Mouse (Mus musculus): Measurements from ENCODE around the gene Pkd1. TPM values are rescaled to one million over a fixed set of nuclear protein-coding genes. Genes with fewer than 3 reads are reported as not detected.

Gene Pkd1
- polyA plus RNA-seq, 1 experiment from 2014 or later: 21.3 TPM

DNA sequence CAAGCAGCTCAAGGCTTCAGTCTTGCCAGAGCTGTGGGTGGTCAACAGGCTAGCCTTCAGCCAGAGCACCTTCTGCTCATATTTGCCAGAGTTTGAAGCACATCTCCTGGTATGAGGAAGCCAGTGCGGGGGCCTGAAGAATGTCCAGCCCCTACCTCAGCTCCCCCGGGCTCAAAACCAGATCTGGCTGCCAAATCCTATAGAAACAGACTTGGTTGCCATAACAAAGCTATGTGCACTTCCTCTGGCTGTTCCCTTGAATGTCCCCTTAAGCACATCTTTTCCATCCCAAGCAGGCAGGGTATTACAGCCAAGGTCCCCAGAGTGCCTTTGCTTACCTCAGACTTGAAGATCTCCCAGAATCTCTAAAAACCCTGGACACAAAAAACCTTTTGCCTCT lies 24.9 kb upstream of the Pkd1 start:
- Histone ChIP-seq H3K4me1 (peaks cover 36% of the 10 kb centered on the region), H3K4me2 (no peak overlapping the region), H3K9ac (no peak overlapping the region), H3K36me3 (peaks cover 23% of the 10 kb centered on the region), H3K27ac (no peak overlapping the region), H3K27me3 (no peaks in the 10 kb centered on the region), H3K4me3 (replicated peaks) (no peak overlapping the region), H3K9me3 (replicated peaks) (no peaks in the 10 kb centered on the region)
- WGBS: 67% methylated on average over 2 of the region's 2 CpGs
- no peak for ATAC-seq (replicated peaks; ENCODE audit: low FRiP score)

DNA sequence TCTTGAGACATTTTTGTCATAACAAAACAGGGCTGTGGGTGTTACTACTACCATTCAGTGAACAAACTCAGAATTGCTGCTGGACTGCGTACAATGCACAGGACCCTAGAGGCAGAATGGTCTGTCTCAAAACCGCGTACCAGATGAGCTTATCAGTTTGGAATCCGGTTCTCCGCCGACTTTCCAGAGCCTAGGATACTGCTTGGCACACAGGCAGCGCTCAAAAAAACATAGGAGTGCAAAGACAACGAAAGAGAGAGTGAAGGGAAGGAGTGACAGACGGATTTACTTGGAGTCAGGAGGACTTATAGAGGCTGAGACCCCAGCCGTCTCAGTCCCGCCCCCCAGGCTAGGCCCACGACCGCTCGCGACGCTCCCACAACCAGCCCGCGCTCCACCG lies 22.3 kb upstream of the Pkd1 start:
- Histone ChIP-seq H3K27me3 (no peaks in the 10 kb centered on the region), H3K9ac (peak overlapping the region; percentile 79), H3K9me3 (replicated peaks) (no peaks in the 10 kb centered on the region), H3K27ac (peak overlapping the region; percentile 88), H3K4me3 (replicated peaks) (peak overlapping the region; percentile 75), H3K4me1 (peaks cover 61% of the 10 kb centered on the region), H3K4me2 (peak overlapping the region; percentile 67), H3K36me3 (peaks cover 29% of the 10 kb centered on the region)
- no peak for ATAC-seq (replicated peaks; ENCODE audit: low FRiP score)
- WGBS: under 1% methylated on average over 19 of the region's 19 CpGs

DNA sequence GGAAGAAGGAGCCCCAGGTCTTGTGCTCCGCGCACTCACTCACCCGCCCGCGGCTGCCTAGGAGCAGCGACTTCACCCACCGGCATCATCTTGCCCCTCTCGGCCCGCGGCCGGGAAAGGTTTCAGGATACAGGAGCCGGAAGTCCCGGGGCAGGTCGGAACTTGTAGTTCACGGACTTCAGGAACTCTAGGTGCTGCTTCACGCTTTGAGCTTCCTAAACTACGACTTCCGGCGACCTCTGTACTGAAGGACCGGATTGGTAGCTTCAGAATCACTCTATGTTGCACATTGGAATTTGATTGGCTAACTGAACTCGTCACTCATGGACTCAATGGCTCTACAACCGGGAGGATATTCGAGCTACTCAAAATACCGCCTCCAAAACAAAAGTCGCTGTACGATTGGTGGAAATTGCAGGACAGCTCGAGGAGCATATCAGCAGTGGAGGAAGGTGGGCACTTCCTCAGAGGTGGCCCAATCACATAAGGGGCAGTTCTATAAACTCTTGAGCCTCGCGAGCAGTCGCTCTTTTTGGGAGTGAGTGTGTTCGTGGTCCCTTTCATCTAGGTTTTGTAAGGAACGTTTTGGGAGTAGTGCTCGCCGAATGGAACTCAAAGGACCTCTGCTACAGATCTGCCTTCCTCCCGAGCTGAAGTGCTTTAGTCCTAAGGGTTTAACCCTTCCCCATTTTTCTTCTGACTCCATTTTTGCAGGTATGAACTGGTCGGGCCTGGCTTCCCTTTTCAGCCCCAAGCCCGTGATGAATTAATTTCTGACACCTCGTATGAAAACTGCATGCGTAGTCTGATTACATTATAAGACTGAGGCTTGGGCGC lies 21.7 kb upstream of the Pkd1 start, which contains the start of gene Traf7:
Gene Traf7 (minus strand): TSS at position 216 of the 837 bp plus-strand sequence.
- Histone ChIP-seq H3K4me2 (peak within 1 kb of the TSS; percentile 82), H3K4me3 (replicated peaks) (peak within 1 kb of the TSS; percentile 75), H3K9ac (peak within 1 kb of the TSS; percentile 79), H3K27ac (peak within 1 kb of the TSS; percentile 88), H3K9me3 (replicated peaks) (no peaks in the 10 kb centered on the region), H3K4me1 (peaks cover 67% of the 10 kb centered on the region), H3K36me3 (peaks cover 26% of the 10 kb centered on the region), H3K27me3 (no peaks in the 10 kb centered on the region)
- peak; percentile 96 for ATAC-seq (replicated peaks; ENCODE audit: low FRiP score)
- under 1% methylated on average over 40 of the region's 40 CpGs for WGBS

DNA sequence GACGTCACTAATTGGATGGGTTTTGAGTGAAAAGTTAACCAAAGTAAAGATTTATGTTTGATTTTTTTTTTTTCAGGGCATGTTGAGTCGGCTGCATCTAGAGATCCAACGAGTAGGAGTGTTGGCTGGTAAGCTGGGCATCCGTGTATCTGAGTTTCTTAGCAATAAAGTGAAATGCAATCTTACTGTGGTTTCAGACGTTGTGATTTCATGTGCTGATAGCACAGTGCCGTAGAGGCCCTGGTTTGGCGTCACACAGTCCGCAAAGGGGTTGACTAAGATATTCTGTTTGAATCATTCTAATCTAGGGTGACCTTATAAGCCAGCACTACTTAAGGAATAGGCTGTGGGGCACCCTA lies 21.1 kb upstream of the Pkd1 start:
- under 1% methylated on average over 8 of the region's 8 CpGs for WGBS
- ATAC-seq (replicated peaks; ENCODE audit: low FRiP score): no peak
- peaks cover 73% of the 10 kb centered on the region for H3K4me1 ChIP-seq

DNA sequence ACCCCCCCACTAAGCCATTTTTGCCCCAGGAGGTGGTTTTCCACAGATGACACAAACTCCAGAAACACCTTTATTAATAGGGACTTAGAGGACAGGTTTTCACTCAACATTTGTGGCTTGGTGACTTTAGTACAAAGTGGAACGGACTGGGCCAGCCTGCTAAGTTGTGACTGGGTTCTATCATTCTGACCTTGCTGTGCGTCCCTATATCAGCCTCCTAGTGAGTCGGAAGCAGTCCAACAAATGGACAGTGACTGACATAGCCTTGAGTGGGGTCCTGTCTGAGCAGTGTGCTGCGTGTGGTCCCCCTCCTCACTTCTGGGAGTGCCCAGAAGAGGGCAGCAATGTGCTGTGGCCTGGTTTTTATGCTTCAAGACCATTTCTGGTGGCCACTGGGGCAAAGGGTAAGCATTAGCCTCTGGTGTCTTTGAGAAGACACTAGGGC lies 20.6 kb upstream of the Pkd1 start:
- peak overlapping the region; percentile 82 for H3K4me2 ChIP-seq
- H3K36me3 ChIP-seq: peaks cover 24% of the 10 kb centered on the region
- WGBS: under 1% methylated on average over 4 of the region's 4 CpGs
- no peak for ATAC-seq (replicated peaks; ENCODE audit: low FRiP score)
- H3K9me3 ChIP-seq (replicated peaks): no peaks in the 10 kb centered on the region
- no peaks in the 10 kb centered on the region for H3K27me3 ChIP-seq
- peak overlapping the region; percentile 75 for H3K4me3 ChIP-seq (replicated peaks)
- H3K9ac ChIP-seq: peak overlapping the region; percentile 61
- H3K27ac ChIP-seq: peak overlapping the region; percentile 83
- peaks cover 75% of the 10 kb centered on the region for H3K4me1 ChIP-seq

More for the DNA sequence above, 21.1 kb upstream of the Pkd1 start:
- peak overlapping the region; percentile 83 for H3K27ac ChIP-seq
- H3K27me3 ChIP-seq: no peaks in the 10 kb centered on the region
- peaks cover 24% of the 10 kb centered on the region for H3K36me3 ChIP-seq
- peak overlapping the region; percentile 61 for H3K9ac ChIP-seq
- H3K9me3 ChIP-seq (replicated peaks): no peaks in the 10 kb centered on the region
- H3K4me2 ChIP-seq: peak overlapping the region; percentile 82
- peak overlapping the region; percentile 75 for H3K4me3 ChIP-seq (replicated peaks)

DNA sequence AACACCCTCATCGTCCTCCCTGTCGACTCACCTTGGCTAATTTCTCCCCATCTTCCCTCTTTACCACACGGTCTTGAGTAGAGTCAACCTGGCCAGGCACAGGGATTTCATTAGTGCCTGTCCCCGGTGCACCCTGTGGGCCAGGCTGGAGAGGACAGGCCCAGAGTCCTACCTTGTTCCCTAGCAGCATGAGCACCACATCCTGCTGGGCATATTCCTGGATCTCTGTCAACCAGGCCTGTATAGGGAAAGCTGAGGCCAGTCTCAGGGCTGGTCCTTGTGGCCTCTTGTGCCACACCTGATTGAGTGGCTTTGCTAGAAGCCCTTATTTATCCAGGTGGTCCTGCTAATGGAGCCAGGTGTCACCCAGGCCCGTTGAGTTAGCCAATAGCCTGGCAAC lies 19.8 kb upstream of the Pkd1 start:
- Histone ChIP-seq H3K4me2 (peak overlapping the region; percentile 82), H3K27ac (peak overlapping the region; percentile 83), H3K9me3 (replicated peaks) (no peaks in the 10 kb centered on the region), H3K36me3 (peaks cover 24% of the 10 kb centered on the region), H3K4me1 (peaks cover 73% of the 10 kb centered on the region), H3K27me3 (no peaks in the 10 kb centered on the region), H3K4me3 (replicated peaks) (peak overlapping the region; percentile 75), H3K9ac (peak overlapping the region; percentile 61)
- no peak for ATAC-seq (replicated peaks; ENCODE audit: low FRiP score)
- WGBS: 23% methylated on average over 5 of the region's 5 CpGs

DNA sequence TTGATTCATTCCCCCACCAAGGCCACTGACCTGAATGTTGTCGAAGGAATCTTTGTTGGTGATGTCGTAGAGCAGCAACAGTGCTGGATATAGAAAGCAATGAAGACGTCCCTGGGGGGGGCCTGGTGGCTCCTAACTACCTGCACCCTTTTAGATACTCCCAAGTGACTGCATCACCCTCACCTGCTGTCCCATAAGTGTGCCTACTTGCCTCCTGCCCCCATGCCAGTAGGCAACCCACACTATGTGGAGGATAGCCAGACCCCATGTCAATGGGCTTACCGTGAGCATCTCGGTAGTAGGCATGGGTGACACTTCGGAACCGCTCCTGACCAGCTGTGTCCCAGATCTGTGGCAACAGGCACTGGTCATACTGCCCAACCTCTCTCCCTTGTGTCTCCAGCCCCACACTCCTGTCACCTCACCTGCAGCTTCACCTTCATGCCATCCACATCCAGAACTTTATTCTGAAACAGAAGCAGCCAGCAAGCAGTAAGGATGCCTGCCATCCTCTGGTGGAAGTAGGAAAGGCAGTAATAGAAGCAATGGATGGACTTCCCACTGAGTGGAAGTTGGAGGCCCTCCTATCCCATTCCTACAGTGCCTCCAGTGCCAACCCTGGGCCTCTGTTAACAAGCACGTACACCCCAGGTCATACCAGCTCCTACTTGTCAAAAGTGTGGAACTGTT lies 19.1 kb upstream of the Pkd1 start:
- peak overlapping the region; percentile 82 for H3K4me2 ChIP-seq
- 26% methylated on average over 8 of the region's 8 CpGs for WGBS
- H3K4me3 ChIP-seq (replicated peaks): peak overlapping the region; percentile 75
- no peaks in the 10 kb centered on the region for H3K9me3 ChIP-seq (replicated peaks)
- H3K9ac ChIP-seq: peak overlapping the region; percentile 61; the same call in 1 of the 2 replicates
- H3K36me3 ChIP-seq: peaks cover 24% of the 10 kb centered on the region
- H3K4me1 ChIP-seq: peaks cover 67% of the 10 kb centered on the region
- peak overlapping the region; percentile 83 for H3K27ac ChIP-seq
- no peaks in the 10 kb centered on the region for H3K27me3 ChIP-seq
- ATAC-seq (replicated peaks; ENCODE audit: low FRiP score): no peak

DNA sequence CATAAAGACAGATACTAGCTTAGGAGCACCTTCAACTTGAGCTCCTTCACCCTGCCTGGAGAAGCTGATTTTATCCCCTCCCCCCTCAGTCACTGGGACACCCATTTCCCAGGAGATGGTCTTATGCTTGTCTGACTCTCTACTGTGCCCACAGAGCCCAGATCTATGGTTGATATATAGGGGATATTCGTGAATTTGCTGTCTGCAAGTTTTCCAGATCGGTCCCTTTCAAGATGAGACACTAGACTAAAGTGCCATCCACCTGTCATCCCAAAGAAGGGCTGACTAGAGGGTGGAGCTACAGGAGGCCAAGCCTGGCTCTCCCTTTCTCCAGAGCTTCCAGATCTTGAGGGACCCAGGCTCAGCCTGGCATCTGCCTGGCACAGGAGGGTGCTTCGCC lies 18.6 kb upstream of the Pkd1 start:
- H3K9ac ChIP-seq: peak overlapping the region; percentile 19; the same call in 1 of the 2 replicates
- 0 out of 2 replicates have a peak overlapping the region, but pooled peaks have one; percentile 83 for H3K27ac ChIP-seq
- 0 out of 2 replicates have a peak overlapping the region, but pooled peaks have one; percentile 82 for H3K4me2 ChIP-seq
- peaks cover 24% of the 10 kb centered on the region for H3K36me3 ChIP-seq
- no peak overlapping the region for H3K4me3 ChIP-seq (replicated peaks)
- no peak for ATAC-seq (replicated peaks; ENCODE audit: low FRiP score)
- WGBS: 61% methylated on average over 3 of the region's 3 CpGs
- H3K27me3 ChIP-seq: no peaks in the 10 kb centered on the region
- H3K9me3 ChIP-seq (replicated peaks): no peaks in the 10 kb centered on the region
- peaks cover 62% of the 10 kb centered on the region for H3K4me1 ChIP-seq

DNA sequence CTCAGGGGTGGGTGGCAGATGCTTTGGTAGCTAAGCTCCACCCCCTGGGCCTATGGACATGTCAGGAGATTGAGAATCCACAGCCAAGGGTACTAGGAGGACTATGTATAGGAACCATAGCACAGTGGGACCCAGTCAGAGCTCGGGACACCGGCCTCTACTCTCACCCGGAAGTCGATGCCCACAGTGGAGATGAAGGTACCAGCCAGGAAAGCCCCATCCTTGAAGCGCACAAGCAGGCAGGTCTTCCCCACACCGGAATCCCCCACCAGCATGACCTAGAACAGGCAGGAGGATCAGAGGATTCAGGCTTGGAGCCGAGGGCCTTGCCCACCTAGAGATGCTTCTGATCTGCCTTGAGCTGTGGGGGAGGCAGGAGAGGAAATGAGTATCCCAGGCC lies 17.6 kb upstream of the Pkd1 start:
- Histone ChIP-seq H3K9me3 (replicated peaks) (no peaks in the 10 kb centered on the region), H3K36me3 (peaks cover 24% of the 10 kb centered on the region), H3K4me2 (no peak overlapping the region), H3K27ac (no peak overlapping the region), H3K27me3 (no peaks in the 10 kb centered on the region), H3K4me1 (peaks cover 52% of the 10 kb centered on the region), H3K4me3 (replicated peaks) (no peak overlapping the region), H3K9ac (peak overlapping the region; percentile 48; the same call in 1 of the 2 replicates)
- no peak for ATAC-seq (replicated peaks; ENCODE audit: low FRiP score)
- WGBS: 64% methylated on average over 7 of the region's 7 CpGs

DNA sequence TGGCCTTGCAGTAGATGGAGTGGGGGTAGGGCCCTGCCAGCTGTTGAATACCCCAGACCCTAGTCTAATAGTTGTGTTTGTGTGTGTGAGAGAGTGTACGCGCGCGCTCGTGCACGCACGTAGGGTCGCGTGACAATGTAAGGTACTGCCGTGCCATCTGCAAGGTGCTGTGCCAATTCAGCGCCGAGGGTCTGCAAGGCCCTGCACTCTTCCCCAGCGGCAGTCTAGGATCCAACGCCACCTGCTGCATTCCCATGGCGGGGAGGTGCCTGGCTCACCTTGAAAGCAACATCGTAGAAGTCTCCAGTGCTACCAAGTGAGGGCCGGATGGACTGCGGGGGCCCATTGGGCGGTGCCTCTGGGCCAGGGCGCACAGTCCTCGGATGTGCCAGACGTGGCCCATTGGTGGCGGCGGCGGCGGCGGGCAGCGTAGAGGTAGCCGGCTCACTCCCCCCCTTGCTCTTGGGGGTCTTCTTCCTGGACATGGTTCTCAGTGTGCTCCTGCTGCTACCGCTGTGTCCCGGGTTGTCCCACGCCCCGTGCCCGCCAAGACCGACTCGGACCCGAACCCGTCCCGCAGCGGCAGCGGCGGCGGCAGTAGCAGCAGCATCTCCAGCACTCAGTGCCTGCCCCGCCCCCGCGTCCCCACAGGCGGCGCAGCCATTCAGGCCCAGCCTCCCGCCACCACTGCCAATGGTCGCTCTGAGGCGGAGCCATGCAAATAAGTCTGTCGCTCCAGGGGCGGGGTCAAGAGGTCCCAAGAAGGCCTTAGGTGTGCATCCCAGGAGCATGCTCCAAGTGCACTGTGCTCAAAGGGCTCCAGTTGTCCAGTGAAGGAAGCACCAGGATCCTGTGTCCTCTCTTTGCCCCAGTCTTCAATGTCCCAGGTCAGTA lies 16.3 kb upstream of the Pkd1 start:
- 0 out of 2 replicates have a peak overlapping the region, but pooled peaks have one; percentile 10 for H3K27ac ChIP-seq
- peak overlapping the region; percentile 46 for H3K4me3 ChIP-seq (replicated peaks)
- no peaks in the 10 kb centered on the region for H3K9me3 ChIP-seq (replicated peaks)
- 8% methylated on average over 53 of the region's 53 CpGs for WGBS
- H3K36me3 ChIP-seq: peaks cover 24% of the 10 kb centered on the region
- peak; percentile 77 for ATAC-seq (replicated peaks; ENCODE audit: low FRiP score)
- no peaks in the 10 kb centered on the region for H3K27me3 ChIP-seq
- peak overlapping the region; percentile 79 for H3K4me2 ChIP-seq
- H3K4me1 ChIP-seq: peaks cover 54% of the 10 kb centered on the region
- H3K9ac ChIP-seq: peak overlapping the region; percentile 48

DNA sequence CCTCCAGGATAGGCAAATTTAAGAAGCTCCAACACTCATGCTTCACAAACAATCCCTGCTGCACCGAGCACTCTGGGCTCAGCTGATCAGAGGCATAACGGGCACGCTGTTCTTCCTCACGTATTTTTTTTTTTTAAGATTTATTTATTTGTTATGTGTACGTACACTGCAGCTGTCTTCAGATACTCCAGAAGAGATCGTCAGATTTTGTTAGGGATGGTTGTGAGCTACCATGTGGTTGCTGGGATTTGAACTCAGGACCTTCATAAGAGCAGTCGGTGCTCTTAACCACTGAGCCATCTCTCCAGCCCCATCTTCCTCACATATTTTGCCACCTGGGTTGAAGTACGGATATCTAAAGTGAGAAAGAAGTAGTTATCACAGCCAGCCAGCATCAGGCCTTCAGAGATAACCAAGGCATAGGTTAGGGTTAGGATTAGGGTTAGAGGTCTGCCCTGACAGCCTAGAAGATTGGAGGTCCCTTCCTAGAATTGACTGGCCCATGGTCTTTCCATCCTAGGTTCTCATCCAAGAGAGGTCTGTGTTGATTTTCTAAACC lies 15.4 kb upstream of the Pkd1 start, which contains the start of gene Rab26:
Gene Rab26 (minus strand): TSS at position 51 of the 559 bp plus-strand sequence.
- H3K9me3 ChIP-seq (replicated peaks): no peaks in the 10 kb centered on the region
- 88% methylated on average over 8 of the region's 8 CpGs for WGBS
- H3K9ac ChIP-seq: peak within 1 kb of the TSS; percentile 48
- 0 out of 2 replicates have a peak within 1 kb of the TSS, but pooled peaks have one; percentile 10 for H3K27ac ChIP-seq
- ATAC-seq (replicated peaks; ENCODE audit: low FRiP score): no peak
- H3K4me1 ChIP-seq: peaks cover 48% of the 10 kb centered on the region
- H3K4me3 ChIP-seq (replicated peaks): peak within 1 kb of the TSS; percentile 46
- no peaks in the 10 kb centered on the region for H3K27me3 ChIP-seq
- H3K36me3 ChIP-seq: peaks cover 23% of the 10 kb centered on the region
- H3K4me2 ChIP-seq: peak within 1 kb of the TSS; percentile 79
